Mouse (Mus musculus): ENCODE measurements around the gene Pde4dip.

Pde4dip gene

GRCm38 (mm10) chr3:97674644-97675110 lies 213.8 kb downstream of the Pde4dip start, which contains the start of gene Gm17651:
TSS of gene Gm17651 (minus strand) at chr3:97674694.
- in situ Hi-C loops (cut with MboI; ENCODE audit: unreplicated experiment in 2 of 2) = loop anchor here (5.0 to 25.0 kb wide), 3 partner anchors 208 to 640 kb away; no protein-coding TSS in a partner anchor

- in situ Hi-C loops (cut with MboI; ENCODE audit: unreplicated experiment in 2 of 2) = loop anchor here in 1 of 2 experiments (10.0 kb wide), 1 partner anchor 98 kb away; no protein-coding TSS in a partner anchor
Observed at GRCm38 (mm10) chr3:97667093-97667675, 221.3 kb downstream of the Pde4dip start.

- in situ Hi-C loops (cut with MboI; ENCODE audit: unreplicated experiment in 2 of 2) = loop anchor here in 1 of 2 experiments (10.0 kb wide), 1 partner anchor 99 kb away; no protein-coding TSS in a partner anchor
Observed at GRCm38 (mm10) chr3:97666154-97666553, 222.4 kb downstream of the Pde4dip start.

DNA sequence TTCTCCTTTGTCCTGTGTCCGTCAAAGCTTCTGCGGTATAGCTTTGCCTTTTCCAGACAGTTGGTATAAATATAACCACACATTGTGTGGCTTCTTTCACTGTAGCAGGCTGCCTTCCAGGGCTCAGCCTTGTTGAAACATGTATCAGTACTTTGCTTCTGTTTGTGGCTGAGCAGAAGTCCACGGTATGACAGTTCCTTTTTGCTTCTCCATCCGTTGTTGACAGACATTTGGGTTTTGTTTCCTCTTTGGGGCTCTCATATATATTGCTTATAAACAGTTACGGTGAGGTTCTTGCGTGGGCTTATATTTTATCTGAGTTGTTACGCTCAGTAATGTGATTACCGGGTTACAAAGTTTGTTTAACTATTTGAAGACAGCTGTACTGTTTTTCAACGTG lies 223.0 kb downstream of the Pde4dip start:
- in situ Hi-C loops (cut with MboI; ENCODE audit: unreplicated experiment in 2 of 2) = loop anchor here in 1 of 2 experiments (10.0 kb wide), 1 partner anchor 99 kb away; no protein-coding TSS in a partner anchor

DNA sequence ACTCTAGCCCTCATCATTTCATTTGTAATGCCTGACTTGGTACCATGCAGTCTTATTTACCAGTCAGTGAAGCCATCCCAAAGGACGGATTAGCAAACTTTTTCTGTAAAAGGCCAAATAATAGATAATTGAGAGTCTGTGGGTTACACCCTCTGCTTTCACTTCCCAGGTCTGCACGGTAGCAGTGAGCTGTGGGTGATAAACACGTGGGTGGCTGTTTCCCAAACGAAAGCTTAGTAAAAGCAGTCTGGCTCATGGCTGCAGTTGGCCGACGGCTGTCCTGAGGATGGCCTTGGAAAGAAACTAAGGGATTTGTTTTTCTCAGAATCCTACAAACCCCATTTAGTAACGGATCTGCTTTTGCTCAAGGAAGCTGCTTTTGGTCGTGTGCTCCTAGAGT lies 227.3 kb downstream of the Pde4dip start:
- in situ Hi-C loops (cut with MboI; ENCODE audit: unreplicated experiment in 2 of 2) = loop anchor here in 1 of 2 experiments (10.0 kb wide), 1 partner anchor 104 kb away; no protein-coding TSS in a partner anchor

GRCm38 (mm10) chr3:97659746-97660145 lies 228.8 kb downstream of the Pde4dip start:
- in situ Hi-C loops (cut with MboI; ENCODE audit: unreplicated experiment in 2 of 2) = loop anchor here (5.0 to 10.0 kb wide), 2 partner anchors 52 to 105 kb away; no protein-coding TSS in a partner anchor

DNA sequence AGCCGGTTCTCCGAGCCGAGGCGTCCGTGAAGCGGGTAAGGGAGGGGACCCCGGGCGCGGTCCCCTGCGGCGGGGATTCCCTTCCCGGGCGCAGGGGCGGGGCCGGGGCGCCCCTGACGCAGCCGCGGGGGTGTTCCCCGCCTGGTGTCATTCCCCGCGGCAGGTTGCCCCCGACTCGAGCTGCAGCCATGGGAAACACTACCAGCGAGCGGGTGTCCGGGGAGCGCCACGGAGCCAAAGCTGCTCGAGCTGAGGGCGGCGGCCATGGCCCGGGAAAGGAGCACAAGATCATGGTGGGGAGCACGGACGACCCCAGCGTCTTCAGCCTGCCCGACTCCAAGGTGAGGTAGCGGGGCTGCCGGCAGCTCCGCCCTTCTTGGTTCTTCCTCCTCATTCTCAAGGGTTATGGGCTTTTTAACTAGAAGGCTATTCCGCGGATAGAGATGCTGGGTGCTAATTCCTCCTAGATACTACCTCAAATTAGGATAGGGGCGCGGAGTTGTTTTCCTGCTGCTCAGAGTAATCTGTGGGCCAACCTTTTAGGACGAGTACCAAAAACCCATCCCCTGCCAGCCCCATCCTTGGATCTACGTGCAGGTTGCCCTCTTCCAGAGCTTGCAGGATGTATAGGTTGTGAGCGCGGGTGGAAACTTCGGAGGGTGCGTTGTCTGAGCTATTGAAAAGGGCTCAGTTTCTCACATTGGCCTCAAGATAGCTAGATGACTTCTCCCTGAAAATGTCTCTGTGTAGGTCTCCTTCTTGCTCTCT lies 229.9 kb downstream of the Pde4dip start:
- in situ Hi-C loops (cut with MboI; ENCODE audit: unreplicated experiment in 2 of 2) = loop anchor here in 1 of 2 experiments (5.0 kb wide), 1 partner anchor 51 kb away; no protein-coding TSS in a partner anchor

GRCm38 (mm10) chr3:97657655-97658411 lies 230.7 kb downstream of the Pde4dip start, which contains the start of gene Prkab2:
TSS of gene Prkab2 (plus strand) at chr3:97658193.
- in situ Hi-C loops (cut with MboI; ENCODE audit: unreplicated experiment in 2 of 2) = loop anchor here in 1 of 2 experiments (5.0 kb wide), 1 partner anchor 51 kb away; no protein-coding TSS in a partner anchor

GRCm38 (mm10) chr3:97654901-97655300 lies 233.6 kb downstream of the Pde4dip start:
- in situ Hi-C loops (cut with MboI; ENCODE audit: unreplicated experiment in 2 of 2) = loop anchor here in 1 of 2 experiments (5.0 kb wide), 1 partner anchor 48 kb away; no protein-coding TSS in a partner anchor

DNA sequence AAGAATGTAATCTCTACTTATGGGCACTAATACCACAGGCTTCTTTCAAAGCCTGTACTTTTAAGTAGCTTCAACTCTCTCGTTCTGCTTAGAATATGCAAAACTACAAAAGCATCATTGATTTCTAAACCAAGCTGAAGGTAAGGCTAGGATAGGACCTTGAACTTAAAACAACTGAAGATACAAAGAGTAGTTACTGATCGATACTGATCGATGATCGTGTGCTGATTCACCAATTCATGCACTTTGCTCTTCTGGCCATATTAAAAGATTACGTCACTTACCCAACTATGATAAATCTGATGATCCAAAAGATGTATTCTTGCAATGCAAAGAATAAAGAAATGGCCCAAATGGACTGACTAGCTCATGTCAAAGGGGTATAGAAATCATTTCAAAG lies 234.7 kb downstream of the Pde4dip start:
- in situ Hi-C loops (cut with MboI; ENCODE audit: unreplicated experiment in 2 of 2) = no loop called here

GRCm38 (mm10) chr3:97651604-97652003 lies 236.9 kb downstream of the Pde4dip start:
- in situ Hi-C loops (cut with MboI; ENCODE audit: unreplicated experiment in 2 of 2) = no loop called here

DNA sequence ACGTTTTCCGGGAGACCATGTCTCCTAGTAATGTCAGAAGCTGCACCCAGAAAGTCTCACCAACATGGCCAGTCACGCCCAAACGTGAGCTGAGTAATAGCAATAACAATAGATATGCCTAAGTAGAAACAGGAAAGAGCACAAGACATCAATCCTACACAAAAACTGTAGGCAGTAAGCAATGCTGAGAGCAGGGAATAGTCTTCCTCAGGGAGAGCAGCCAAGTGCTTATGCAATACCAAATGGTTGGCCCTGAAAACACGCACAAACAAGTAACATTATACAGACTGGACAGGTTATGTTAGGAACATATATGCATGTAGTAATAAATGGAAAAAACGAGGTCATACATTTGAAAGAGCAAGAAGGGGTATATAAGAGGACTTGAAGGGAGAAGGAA lies 239.0 kb downstream of the Pde4dip start:
- in situ Hi-C loops (cut with MboI; ENCODE audit: unreplicated experiment in 2 of 2) = no loop called here

- in situ Hi-C loops (cut with MboI; ENCODE audit: unreplicated experiment in 2 of 2) = no loop called here
Observed at GRCm38 (mm10) chr3:97649022-97649421, 239.5 kb downstream of the Pde4dip start.

- in situ Hi-C loops (cut with MboI; ENCODE audit: unreplicated experiment in 2 of 2) = no loop called here
Observed at GRCm38 (mm10) chr3:97648518-97648917, 240.0 kb downstream of the Pde4dip start.

DNA sequence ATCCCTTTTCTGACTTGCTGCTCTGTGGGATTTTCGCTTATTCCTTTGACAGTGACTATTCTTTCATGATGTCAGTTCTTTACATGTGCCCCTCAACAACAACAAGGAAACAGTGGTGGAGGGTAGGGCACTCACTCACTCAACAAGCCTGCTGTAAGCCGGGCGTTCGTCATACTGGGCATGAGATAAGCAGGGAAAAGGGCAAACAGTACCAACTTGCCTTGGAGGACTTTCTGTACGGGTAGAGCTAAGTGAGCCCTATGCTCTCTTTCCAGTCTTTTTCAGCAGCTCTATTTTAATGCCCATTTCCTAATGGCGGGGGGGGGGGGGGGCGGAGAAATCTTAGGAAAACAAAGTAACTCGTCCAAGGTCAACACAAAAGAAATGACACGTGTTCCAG lies 246.5 kb downstream of the Pde4dip start:
- in situ Hi-C loops (cut with MboI; ENCODE audit: unreplicated experiment in 2 of 2) = no loop called here

DNA sequence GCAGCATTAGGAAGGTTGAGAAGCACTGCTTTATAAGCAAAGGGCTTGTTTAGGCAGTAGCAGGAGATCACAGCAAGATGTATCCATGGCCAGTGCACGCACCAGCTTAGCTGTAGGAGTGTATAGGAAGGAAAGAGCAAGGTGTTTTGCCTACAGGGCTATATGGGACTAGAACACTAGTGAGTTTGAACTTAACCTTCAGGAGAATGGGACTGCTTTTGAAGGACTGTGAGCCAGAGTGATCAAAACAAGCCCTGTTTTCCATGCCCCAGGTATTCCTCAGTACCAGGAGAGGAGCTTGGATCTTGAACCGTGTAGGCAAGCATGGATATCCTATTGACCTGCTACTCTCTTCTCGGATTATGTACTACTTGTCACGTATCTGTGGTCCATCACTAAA lies 247.1 kb downstream of the Pde4dip start:
- in situ Hi-C loops (cut with MboI; ENCODE audit: unreplicated experiment in 2 of 2) = no loop called here

Measured in v-Abl transformed pro-B cells (cell line).